Mouse (Mus musculus): ENCODE results near the gene Tenm4. TPM values are rescaled to one million over a fixed set of nuclear protein-coding genes. Genes with fewer than 3 reads are reported as not detected.

Gene Tenm4
- polyA plus RNA-seq, 1 experiment from 2014 or later = 0.68 TPM

DNA sequence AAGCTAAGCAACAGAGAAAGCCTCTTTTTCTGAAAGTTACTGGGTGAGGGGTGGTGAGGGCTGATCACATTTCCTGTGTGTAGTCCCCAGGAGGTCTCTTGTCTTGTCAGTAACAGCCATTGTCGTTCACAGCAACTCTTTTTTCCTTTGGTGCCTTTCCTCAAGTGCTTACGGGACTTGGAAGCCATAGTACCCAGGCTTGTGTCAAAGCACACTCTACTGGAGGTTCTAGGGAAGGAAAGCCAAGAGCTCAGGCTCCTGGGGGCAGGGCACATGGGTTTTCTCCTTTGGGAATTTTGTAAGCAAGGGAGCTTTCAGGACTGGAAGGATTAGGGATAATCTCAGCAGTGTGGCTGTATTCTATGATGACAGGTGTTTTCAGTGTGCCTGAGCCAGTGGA lies 103.4 kb downstream of the Tenm4 start:
- 80% methylated on average over 2 of the region's 2 CpGs for WGBS (ENCODE audit: insufficient replicate concordance)
- DNase-seq = no peak
- Histone ChIP-seq H3K9me3 (ENCODE audit: low read length) (no peaks in the 10 kb centered on the region), H3K36me3 (replicated peaks; ENCODE audit: insufficient read depth, low read length) (no peaks in the 10 kb centered on the region), H3K4me1 (ENCODE audit: insufficient read depth) (no peaks in the 10 kb centered on the region), H3K4me3 (ENCODE audit: low read depth, low read length) (no peak overlapping the region), H3K27me3 (ENCODE audit: insufficient read depth, low read length) (no peaks in the 10 kb centered on the region), H3K27ac (ENCODE audit: low read depth) (no peak overlapping the region), H3K9ac (replicated peaks) (no peak overlapping the region), H3K4me2 (ENCODE audit: low read depth, low read length) (no peak overlapping the region)
- ATAC-seq = no peak
- no peak for TF ChIP-seq CTCF (IDR thresholded peaks at IDR 0.05; ENCODE audit: low read depth)
- no peak for TF ChIP-seq EP300 (IDR thresholded peaks at IDR 0.05; ENCODE audit: low read depth)

DNA sequence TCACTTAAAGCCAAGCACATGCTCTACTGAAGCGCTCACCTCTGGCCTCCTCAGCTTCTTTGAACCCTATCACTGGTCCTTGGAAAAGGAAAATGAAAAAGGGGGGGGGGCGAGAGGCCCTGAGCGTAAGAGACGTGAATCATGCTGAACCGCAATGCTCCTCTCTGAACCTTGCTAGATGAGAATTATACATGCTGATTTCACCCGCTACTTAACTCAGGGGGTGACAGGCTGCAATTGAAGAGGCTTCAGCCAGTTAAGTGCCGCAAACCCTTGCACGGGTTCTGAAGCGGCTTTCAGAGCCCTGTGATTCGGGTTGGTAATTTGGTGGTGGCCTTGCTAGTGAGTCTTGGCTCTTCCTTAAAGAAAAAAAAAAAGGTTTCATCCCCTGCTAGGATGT lies 106.5 kb downstream of the Tenm4 start:
- DNase-seq (no peak), ATAC-seq (no peak)
- 80% methylated on average over 10 of the region's 10 CpGs for WGBS (ENCODE audit: insufficient replicate concordance)
- no peak for TF ChIP-seq CTCF (IDR thresholded peaks at IDR 0.05; ENCODE audit: low read depth)
- no peak for TF ChIP-seq EP300 (IDR thresholded peaks at IDR 0.05; ENCODE audit: low read depth)
- Histone ChIP-seq H3K4me1 (ENCODE audit: insufficient read depth) (no peaks in the 10 kb centered on the region), H3K9ac (replicated peaks) (no peak overlapping the region), H3K4me3 (ENCODE audit: low read depth, low read length) (no peak overlapping the region), H3K27ac (ENCODE audit: low read depth) (no peak overlapping the region), H3K9me3 (ENCODE audit: low read length) (no peaks in the 10 kb centered on the region), H3K36me3 (replicated peaks; ENCODE audit: insufficient read depth, low read length) (no peaks in the 10 kb centered on the region), H3K4me2 (ENCODE audit: low read depth, low read length) (no peak overlapping the region), H3K27me3 (ENCODE audit: insufficient read depth, low read length) (no peaks in the 10 kb centered on the region)

DNA sequence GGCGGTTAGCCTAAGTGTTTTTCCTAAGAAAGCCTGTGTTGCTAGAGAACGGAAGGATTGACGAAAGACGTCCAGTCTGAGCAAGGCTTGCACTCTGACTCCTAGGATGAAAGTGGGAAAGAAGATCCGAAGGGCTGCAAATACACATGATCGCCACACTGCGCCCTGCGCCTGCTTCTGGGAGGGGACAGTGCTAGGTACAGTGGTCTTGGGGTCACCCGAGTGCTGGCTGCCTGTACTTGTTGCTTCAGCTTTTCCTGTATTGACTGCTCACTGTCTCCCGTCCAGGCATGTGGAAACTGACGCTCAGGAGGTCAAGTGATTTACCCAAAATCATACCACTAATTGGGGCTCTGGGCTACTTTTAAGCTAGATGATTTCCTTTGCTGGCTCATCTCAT lies 107.3 kb downstream of the Tenm4 start:
- H3K4me1 ChIP-seq (ENCODE audit: insufficient read depth) = no peaks in the 10 kb centered on the region
- H3K9me3 ChIP-seq (ENCODE audit: low read length) = no peaks in the 10 kb centered on the region
- no peak for ATAC-seq
- 73% methylated on average over 11 of the region's 11 CpGs for WGBS (ENCODE audit: insufficient replicate concordance)
- no peak overlapping the region for H3K4me3 ChIP-seq (ENCODE audit: low read depth, low read length)
- H3K36me3 ChIP-seq (replicated peaks; ENCODE audit: insufficient read depth, low read length) = no peaks in the 10 kb centered on the region
- H3K27me3 ChIP-seq (ENCODE audit: insufficient read depth, low read length) = no peaks in the 10 kb centered on the region
- TF ChIP-seq EP300 (IDR thresholded peaks at IDR 0.05; ENCODE audit: low read depth) = no peak
- TF ChIP-seq CTCF (IDR thresholded peaks at IDR 0.05; ENCODE audit: low read depth) = no peak
- no peak overlapping the region for H3K9ac ChIP-seq (replicated peaks)
- H3K27ac ChIP-seq (ENCODE audit: low read depth) = no peak overlapping the region
- H3K4me2 ChIP-seq (ENCODE audit: low read depth, low read length) = no peak overlapping the region
- DNase-seq = no peak

DNA sequence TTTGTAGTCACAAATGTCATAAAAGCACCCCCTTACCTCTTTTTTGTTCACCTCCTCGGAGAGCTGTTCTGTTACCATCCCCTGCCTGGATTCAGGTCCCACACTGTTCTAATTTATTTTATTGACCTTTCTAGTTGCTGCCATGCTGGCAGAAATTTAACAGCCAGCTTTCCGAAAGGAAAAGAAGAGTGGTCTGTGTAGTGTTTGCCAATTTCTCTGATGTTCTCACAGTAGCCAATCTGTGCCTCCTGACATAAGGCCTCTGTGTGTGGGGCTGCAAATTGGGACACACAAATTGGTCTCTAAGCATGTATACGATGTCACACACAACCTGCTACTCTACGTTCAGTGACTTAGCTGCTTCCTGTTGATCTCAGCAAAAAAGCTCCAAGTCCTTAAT lies 109.7 kb downstream of the Tenm4 start:
- no peak for TF ChIP-seq EP300 (IDR thresholded peaks at IDR 0.05; ENCODE audit: low read depth)
- H3K27me3 ChIP-seq (ENCODE audit: insufficient read depth, low read length) = no peaks in the 10 kb centered on the region
- no peak overlapping the region for H3K27ac ChIP-seq (ENCODE audit: low read depth)
- H3K9ac ChIP-seq (replicated peaks) = no peak overlapping the region
- no peaks in the 10 kb centered on the region for H3K36me3 ChIP-seq (replicated peaks; ENCODE audit: insufficient read depth, low read length)
- DNase-seq (no peak), ATAC-seq (no peak)
- 70% methylated on average over 4 of the region's 4 CpGs for WGBS (ENCODE audit: insufficient replicate concordance)
- no peaks in the 10 kb centered on the region for H3K9me3 ChIP-seq (ENCODE audit: low read length)
- H3K4me3 ChIP-seq (ENCODE audit: low read depth, low read length) = no peak overlapping the region
- H3K4me2 ChIP-seq (ENCODE audit: low read depth, low read length) = no peak overlapping the region
- no peaks in the 10 kb centered on the region for H3K4me1 ChIP-seq (ENCODE audit: insufficient read depth)

DNA sequence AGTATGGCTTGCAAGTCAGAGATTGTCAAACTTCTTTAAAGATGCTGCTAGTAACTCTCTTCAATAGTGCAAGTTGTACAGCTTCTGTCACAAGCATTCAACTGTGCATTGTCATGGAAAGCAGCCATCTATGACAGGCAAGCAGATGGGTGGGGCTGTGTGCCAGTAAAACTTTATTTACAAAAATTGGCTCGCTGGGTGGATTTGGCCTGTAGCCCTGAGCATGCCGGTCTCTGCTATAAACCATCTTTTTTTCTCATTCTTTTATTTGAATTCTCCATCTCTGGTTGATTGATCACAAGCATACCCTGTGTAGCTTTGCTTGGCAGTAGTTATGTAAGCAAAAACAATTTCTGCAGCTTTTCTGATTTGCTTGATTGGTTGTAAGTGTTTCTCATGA lies 119.5 kb downstream of the Tenm4 start:
- Histone ChIP-seq H3K4me2 (ENCODE audit: low read depth, low read length) (no peak overlapping the region), H3K9me3 (ENCODE audit: low read length) (no peaks in the 10 kb centered on the region), H3K4me1 (ENCODE audit: insufficient read depth) (no peaks in the 10 kb centered on the region), H3K27me3 (ENCODE audit: insufficient read depth, low read length) (no peaks in the 10 kb centered on the region), H3K27ac (ENCODE audit: low read depth) (no peak overlapping the region), H3K36me3 (replicated peaks; ENCODE audit: insufficient read depth, low read length) (no peaks in the 10 kb centered on the region), H3K4me3 (ENCODE audit: low read depth, low read length) (no peak overlapping the region), H3K9ac (replicated peaks) (no peak overlapping the region)
- WGBS (ENCODE audit: insufficient replicate concordance) = 69% methylated on average over 2 of the region's 2 CpGs
- TF ChIP-seq EP300 (IDR thresholded peaks at IDR 0.05; ENCODE audit: low read depth) (no peak), CTCF (IDR thresholded peaks at IDR 0.05; ENCODE audit: low read depth) (no peak)
- DNase-seq = no peak
- ATAC-seq = no peak

DNA sequence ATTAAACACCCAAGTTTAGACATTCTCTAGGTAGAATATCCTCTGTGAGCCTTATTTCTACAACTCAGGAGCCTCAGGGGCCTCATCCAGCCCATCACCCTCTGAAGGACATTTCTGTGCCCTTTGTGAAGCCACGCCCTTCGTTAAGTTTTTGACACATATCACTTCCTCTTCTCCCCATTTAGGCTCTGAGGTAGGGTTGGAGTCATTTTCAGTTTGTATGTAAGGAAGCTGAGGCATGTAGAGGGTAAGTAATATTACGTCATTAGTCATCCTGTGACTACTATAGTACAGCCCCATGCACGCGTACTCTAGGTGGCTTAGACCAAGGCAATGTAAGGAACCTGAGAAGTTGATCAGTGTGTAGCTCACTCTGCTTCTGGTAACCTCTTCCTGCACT lies 124.9 kb downstream of the Tenm4 start:
- H3K36me3 ChIP-seq (replicated peaks; ENCODE audit: insufficient read depth, low read length) = no peaks in the 10 kb centered on the region

DNA sequence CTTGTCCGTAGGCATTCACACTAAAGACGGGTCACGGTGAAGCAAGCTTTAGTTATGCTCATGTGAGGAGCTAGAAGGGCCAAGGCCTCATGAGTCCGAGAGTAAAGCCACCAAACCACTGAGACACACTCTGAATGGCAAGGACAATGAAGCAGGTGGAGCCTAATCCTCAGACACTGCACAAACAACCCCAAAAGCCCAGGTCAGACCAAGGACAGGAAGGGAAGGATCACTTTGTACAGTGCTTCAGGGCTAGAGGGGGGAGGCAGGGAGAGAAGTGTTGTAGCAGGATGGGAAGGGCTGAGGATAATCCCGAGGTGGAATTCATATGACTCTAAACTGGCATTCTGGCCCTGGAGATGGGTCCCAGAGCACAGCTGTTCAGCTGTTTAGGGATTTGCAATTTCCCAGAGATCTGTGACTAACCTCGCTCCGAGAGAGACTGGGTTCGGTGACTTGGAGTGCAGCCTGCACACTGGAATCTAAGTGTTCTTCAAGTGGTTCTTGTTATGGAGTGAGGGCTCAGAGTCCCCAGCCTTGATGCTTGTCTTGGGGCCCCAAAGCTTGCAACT lies 129.9 kb downstream of the Tenm4 start:
- H3K9me3 ChIP-seq (ENCODE audit: low read length) = no peaks in the 10 kb centered on the region
- no peak overlapping the region for H3K4me2 ChIP-seq (ENCODE audit: low read depth, low read length)
- ATAC-seq (no peak), DNase-seq (no peak)
- no peak overlapping the region for H3K27ac ChIP-seq (ENCODE audit: low read depth)
- H3K9ac ChIP-seq (replicated peaks) = no peak overlapping the region
- no peaks in the 10 kb centered on the region for H3K36me3 ChIP-seq (replicated peaks; ENCODE audit: insufficient read depth, low read length)
- H3K27me3 ChIP-seq (ENCODE audit: insufficient read depth, low read length) = no peaks in the 10 kb centered on the region
- no peak for TF ChIP-seq CTCF (IDR thresholded peaks at IDR 0.05; ENCODE audit: low read depth)
- TF ChIP-seq EP300 (IDR thresholded peaks at IDR 0.05; ENCODE audit: low read depth) = no peak
- no peaks in the 10 kb centered on the region for H3K4me1 ChIP-seq (ENCODE audit: insufficient read depth)
- no peak overlapping the region for H3K4me3 ChIP-seq (ENCODE audit: low read depth, low read length)
- 82% methylated on average over 8 of the region's 8 CpGs for WGBS (ENCODE audit: insufficient replicate concordance)

More for the DNA sequence above, 124.9 kb downstream of the Tenm4 start:
- no peak for ATAC-seq
- no peak for DNase-seq
- Histone ChIP-seq H3K4me1 (ENCODE audit: insufficient read depth) (no peaks in the 10 kb centered on the region), H3K27me3 (ENCODE audit: insufficient read depth, low read length) (no peaks in the 10 kb centered on the region), H3K4me2 (ENCODE audit: low read depth, low read length) (no peak overlapping the region), H3K27ac (ENCODE audit: low read depth) (no peak overlapping the region), H3K4me3 (ENCODE audit: low read depth, low read length) (no peak overlapping the region), H3K9me3 (ENCODE audit: low read length) (no peaks in the 10 kb centered on the region), H3K9ac (replicated peaks) (no peak overlapping the region)
- no peak for TF ChIP-seq CTCF (IDR thresholded peaks at IDR 0.05; ENCODE audit: low read depth)
- TF ChIP-seq EP300 (IDR thresholded peaks at IDR 0.05; ENCODE audit: low read depth) = no peak
- WGBS (ENCODE audit: insufficient replicate concordance) = 65% methylated on average over 5 of the region's 5 CpGs

Data from liver, postnatal 0 days (tissue).